Mouse (Mus musculus) kidney, embryonic 14.5 days (tissue): ENCODE measurements around the gene Ltbp4. TPM values are rescaled to one million over a fixed set of nuclear protein-coding genes. Genes with fewer than 3 reads are reported as not detected.

Source experiments
- ATAC-seq: fragments of 200-750 bp; cut with Nextera tagmentation; 2 replicates; pipeline ENCODE4 v1.8.0; 2017; ENCODE audit warnings: moderate number of reproducible peaks, mild to moderate bottlenecking, moderate TSS enrichment, moderate library complexity; ENCODE audit not compliant: low FRiP score, low TSS enrichment
- H3K27ac ChIP-seq: fragments of 300-500 bp; sonication (generic); 2 replicates; pipeline ENCODE4 v1.5.1; 2014; ENCODE audit warnings: low read depth, mild to moderate bottlenecking, low read length, moderate library complexity, mixed read lengths
- H3K27me3 ChIP-seq: fragments of 300-500 bp; sonication (generic); 2 replicates; pipeline ENCODE4 v1.6.1; 2014; ENCODE audit warnings: mild to moderate bottlenecking, low read length; ENCODE audit not compliant: control insufficient read depth, insufficient read depth
- H3K36me3 ChIP-seq: fragments of 300-500 bp; sonication (generic); 2 replicates; pipeline ENCODE4 v1.6.1; 2014; ENCODE audit warnings: low read length, mixed read lengths; ENCODE audit not compliant: control insufficient read depth, insufficient read depth
- H3K4me1 ChIP-seq: fragments of 300-500 bp; sonication (generic); 2 replicates; pipeline ENCODE4 v1.6.1; 2014; ENCODE audit warnings: low read length, mixed read lengths; ENCODE audit not compliant: control insufficient read depth, insufficient read depth
- H3K4me2 ChIP-seq: fragments of 300-500 bp; sonication (generic); replicated peaks from 2 replicates; pipeline ENCODE4 v1.6.1; 2014; ENCODE audit warnings: low read depth, mild to moderate bottlenecking, low read length
- H3K4me3 ChIP-seq: fragments of 300-500 bp; sonication (generic); 2 replicates; pipeline ENCODE4 v1.5.1; 2014; ENCODE audit warnings: mild to moderate bottlenecking, low read length
- H3K9ac ChIP-seq: fragments of 300-500 bp; sonication (generic); 2 replicates; pipeline ENCODE4 v1.6.1; 2014; ENCODE audit warnings: low read depth, mild to moderate bottlenecking, low read length, moderate library complexity
- H3K9me3 ChIP-seq: fragments of 300-500 bp; sonication (generic); 2 replicates; pipeline ENCODE4 v1.6.1; 2016; ENCODE audit warnings: low read length; ENCODE audit not compliant: control insufficient read depth
- WGBS: fragments of 180-500 bp; shearing (Covaris S2); extraction: QIAGEN DNeasy Blood & Tissue Kit; methylation state at CpG from one replicate; pipeline ENCODE4 v1.1.7; 2014; 5-methylcytosine and 5-hydroxymethylcytosine counted together
- polyA plus RNA-seq: library from polyadenylated mRNA; unstranded; fragments of >200 nt; fragmentation: Nextera tagmentation; extraction: Ambion mirVana; gene quantifications from 2 replicates; pipeline ENCODE4 v1.2.1, GENCODE M21; 2014

Ltbp4 gene
- polyA plus RNA-seq, 1 experiment from 2014 or later: 26.0 TPM

- Histone ChIP-seq H3K9me3 (no peaks in the 10 kb centered on the region), H3K4me2 (no peak overlapping the region), H3K4me3 (no peak overlapping the region), H3K36me3 (peaks cover 50% of the 10 kb centered on the region; the same call in 1 of the 2 replicates), H3K27me3 (no peaks in the 10 kb centered on the region), H3K9ac (no peak overlapping the region), H3K27ac (no peak overlapping the region), H3K4me1 (no peaks in the 10 kb centered on the region)
- WGBS: 88% methylated on average over 8 of the region's 8 CpGs
- no peak for ATAC-seq
Measured at GRCm38 (mm10) chr7:27271423-27271822, 66.1 kb downstream of the Ltbp4 start.

GRCm38 (mm10) chr7:27266515-27267128, 70.9 kb downstream of the Ltbp4 start:
- H3K36me3 ChIP-seq: peaks cover 55% of the 10 kb centered on the region; the same call in 1 of the 2 replicates
- no peak overlapping the region for H3K27ac ChIP-seq

GRCm38 (mm10) chr7:27264761-27265160, 72.7 kb downstream of the Ltbp4 start:
- ATAC-seq: no peak
- WGBS: 90% methylated on average over 12 of the region's 12 CpGs
- H3K36me3 ChIP-seq: peaks cover 45% of the 10 kb centered on the region; the same call in 1 of the 2 replicates

More at GRCm38 (mm10) chr7:27266515-27267128, 70.9 kb downstream of the Ltbp4 start:
- WGBS: 80% methylated on average over 20 of the region's 20 CpGs
- Histone ChIP-seq H3K4me3 (no peak overlapping the region), H3K27me3 (no peaks in the 10 kb centered on the region), H3K9ac (no peak overlapping the region), H3K4me1 (no peaks in the 10 kb centered on the region), H3K4me2 (no peak overlapping the region), H3K9me3 (no peaks in the 10 kb centered on the region)
- ATAC-seq: 0 out of 2 replicates have a peak, but pooled peaks have one; percentile 36

GRCm38 (mm10) chr7:27261888-27262287, 75.6 kb downstream of the Ltbp4 start:
- H3K4me3 ChIP-seq: no peak overlapping the region
- WGBS: 77% methylated on average over 6 of the region's 6 CpGs
- no peaks in the 10 kb centered on the region for H3K27me3 ChIP-seq
- H3K4me1 ChIP-seq: peaks cover 15% of the 10 kb centered on the region
- H3K9me3 ChIP-seq: no peaks in the 10 kb centered on the region
- peaks cover 27% of the 10 kb centered on the region; the same call in 1 of the 2 replicates for H3K36me3 ChIP-seq
- H3K4me2 ChIP-seq: no peak overlapping the region
- ATAC-seq: no peak
- H3K27ac ChIP-seq: no peak overlapping the region
- no peak overlapping the region for H3K9ac ChIP-seq

More at GRCm38 (mm10) chr7:27264761-27265160, 72.7 kb downstream of the Ltbp4 start:
- Histone ChIP-seq H3K9ac (no peak overlapping the region), H3K4me2 (no peak overlapping the region), H3K4me3 (no peak overlapping the region), H3K9me3 (no peaks in the 10 kb centered on the region), H3K27ac (no peak overlapping the region), H3K4me1 (0 out of 2 replicates have a peak, but pooled peaks cover 3% of the 10 kb centered on the region), H3K27me3 (no peaks in the 10 kb centered on the region)

GRCm38 (mm10) chr7:27260856-27261255, 76.6 kb downstream of the Ltbp4 start:
- no peak overlapping the region for H3K4me2 ChIP-seq
- no peak overlapping the region for H3K27ac ChIP-seq
- H3K4me3 ChIP-seq: no peak overlapping the region
- H3K27me3 ChIP-seq: no peaks in the 10 kb centered on the region
- peaks cover 24% of the 10 kb centered on the region; the same call in 1 of the 2 replicates for H3K36me3 ChIP-seq
- no peak for ATAC-seq
- WGBS: 76% methylated on average over 7 of the region's 7 CpGs
- H3K9me3 ChIP-seq: no peaks in the 10 kb centered on the region
- H3K9ac ChIP-seq: no peak overlapping the region
- peaks cover 15% of the 10 kb centered on the region for H3K4me1 ChIP-seq

GRCm38 (mm10) chr7:27259771-27260170, 77.7 kb downstream of the Ltbp4 start:
- Histone ChIP-seq H3K9me3 (no peaks in the 10 kb centered on the region), H3K27me3 (no peaks in the 10 kb centered on the region), H3K4me3 (peak overlapping the region; percentile 79), H3K27ac (no peak overlapping the region), H3K36me3 (peaks cover 19% of the 10 kb centered on the region; the same call in 1 of the 2 replicates), H3K4me2 (peak overlapping the region; percentile 78), H3K9ac (peak overlapping the region; percentile 87; the same call in 1 of the 2 replicates), H3K4me1 (peaks cover 15% of the 10 kb centered on the region)
- ATAC-seq: no peak
- 47% methylated on average over 5 of the region's 5 CpGs for WGBS

GRCm38 (mm10) chr7:27259271-27259721, 78.2 kb downstream of the Ltbp4 start:
- no peaks in the 10 kb centered on the region for H3K27me3 ChIP-seq
- H3K36me3 ChIP-seq: peaks cover 15% of the 10 kb centered on the region; the same call in 1 of the 2 replicates
- no peaks in the 10 kb centered on the region for H3K9me3 ChIP-seq
- peaks cover 15% of the 10 kb centered on the region for H3K4me1 ChIP-seq
- peak overlapping the region; percentile 87 for H3K9ac ChIP-seq
- no peak overlapping the region; the same call in 1 of the 2 replicates for H3K27ac ChIP-seq
- ATAC-seq: no peak
- 6% methylated on average over 9 of the region's 9 CpGs for WGBS
- H3K4me2 ChIP-seq: peak overlapping the region; percentile 78
- peak overlapping the region; percentile 79 for H3K4me3 ChIP-seq

GRCm38 (mm10) chr7:27258205-27258899, 79.1 kb downstream of the Ltbp4 start, which contains the start of gene Numbl:
Gene Numbl, plus strand, starts transcription at chr7:27258433.
- H3K27me3 ChIP-seq: no peaks in the 10 kb centered on the region
- peak within 1 kb of the TSS; percentile 78 for H3K4me2 ChIP-seq
- H3K9ac ChIP-seq: peak within 1 kb of the TSS; percentile 87
- under 1% methylated on average over 29 of the region's 47 CpGs for WGBS
- H3K27ac ChIP-seq: peak within 1 kb of the TSS; percentile 53; the same call in 1 of the 2 replicates
- peak; percentile 90 for ATAC-seq
- peaks cover 11% of the 10 kb centered on the region; the same call in 1 of the 2 replicates for H3K36me3 ChIP-seq
- peaks cover 15% of the 10 kb centered on the region for H3K4me1 ChIP-seq
- H3K4me3 ChIP-seq: peak within 1 kb of the TSS; percentile 79
- H3K9me3 ChIP-seq: no peaks in the 10 kb centered on the region
